Mouse (Mus musculus): ENCODE data around the gene Ucn2.

The Ucn2 gene

DNA sequence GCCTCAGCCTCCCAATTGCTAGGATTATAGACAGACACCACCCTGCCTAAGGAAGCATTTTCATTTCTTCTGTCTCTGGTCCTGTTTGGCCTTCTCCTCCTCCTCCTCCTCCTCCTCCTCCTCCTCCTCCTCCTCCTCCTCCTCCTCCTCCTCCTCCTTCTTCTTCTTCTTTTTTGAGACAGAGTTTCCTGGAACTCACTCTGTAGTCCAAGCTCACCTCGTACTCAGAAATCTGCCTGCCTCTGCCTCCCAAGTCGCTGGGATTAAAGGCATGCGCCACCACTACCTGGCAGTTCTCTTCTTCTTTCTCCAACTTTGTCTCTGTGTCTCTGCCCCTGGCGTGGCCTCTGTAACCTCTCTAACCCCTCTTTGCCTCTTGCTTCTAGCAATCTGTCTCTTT is at the start of gene Ucn2:
Gene Ucn2 (plus strand): TSS at position 301 of the 400 bp plus-strand sequence.
- TF ChIP-seq GATA4 (IDR thresholded peaks at IDR 0.05; ENCODE audit: insufficient replicate concordance, low read length), result no peak

DNA sequence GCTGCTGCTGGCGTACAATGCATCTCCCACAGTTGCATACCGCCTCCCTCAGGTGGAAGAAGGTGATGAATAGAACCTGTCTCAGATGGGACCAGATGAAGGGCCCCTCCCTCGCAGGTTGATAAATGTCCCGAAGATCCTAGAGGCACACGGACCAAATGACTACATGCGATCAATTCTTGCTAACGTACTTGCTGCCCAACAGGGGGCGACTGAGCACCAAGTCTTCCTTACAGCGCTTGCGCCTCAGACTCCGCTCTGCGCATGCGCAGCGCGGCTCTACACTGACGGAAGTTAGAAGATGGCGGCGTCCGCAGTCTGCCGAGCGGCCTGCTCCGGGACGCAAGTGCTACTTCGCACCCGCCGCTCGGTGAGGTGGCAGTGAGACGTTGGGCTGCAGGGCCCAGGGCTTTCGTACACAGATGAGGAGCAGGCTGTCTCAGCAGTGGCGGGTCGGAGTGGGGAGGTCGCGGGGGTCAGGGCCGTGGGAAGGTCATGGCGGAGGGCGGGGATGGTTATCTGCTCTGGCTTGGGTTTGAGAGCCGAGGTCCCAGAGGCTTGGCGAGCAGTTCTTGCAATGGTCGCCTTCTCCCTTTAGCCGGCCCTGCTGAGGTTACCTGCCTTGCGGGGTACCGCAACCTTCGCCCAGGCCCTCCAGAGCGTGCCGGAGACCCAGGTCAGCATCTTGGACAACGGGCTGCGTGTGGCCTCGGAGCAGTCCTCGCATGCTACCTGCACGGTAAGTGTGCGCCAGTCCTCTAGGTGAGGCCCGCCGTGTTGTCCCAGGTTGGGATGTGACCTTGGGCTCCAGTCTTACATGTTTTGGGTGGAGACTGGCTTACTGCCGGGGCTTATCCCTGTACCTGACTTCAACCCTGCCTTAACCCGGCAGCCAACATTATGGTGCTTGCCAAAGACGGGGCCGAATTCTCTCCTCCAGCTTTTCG is 49.1 kb upstream of the Ucn2 start, which contains the start of gene Uqcrc1:
Gene Uqcrc1 (plus strand): TSS at position 216 of the 947 bp plus-strand sequence.
- TF ChIP-seq GATA4 (IDR thresholded peaks at IDR 0.05; ENCODE audit: insufficient replicate concordance, low read length), result peak; percentile 20; the same call in 1 of the 2 replicates

DNA sequence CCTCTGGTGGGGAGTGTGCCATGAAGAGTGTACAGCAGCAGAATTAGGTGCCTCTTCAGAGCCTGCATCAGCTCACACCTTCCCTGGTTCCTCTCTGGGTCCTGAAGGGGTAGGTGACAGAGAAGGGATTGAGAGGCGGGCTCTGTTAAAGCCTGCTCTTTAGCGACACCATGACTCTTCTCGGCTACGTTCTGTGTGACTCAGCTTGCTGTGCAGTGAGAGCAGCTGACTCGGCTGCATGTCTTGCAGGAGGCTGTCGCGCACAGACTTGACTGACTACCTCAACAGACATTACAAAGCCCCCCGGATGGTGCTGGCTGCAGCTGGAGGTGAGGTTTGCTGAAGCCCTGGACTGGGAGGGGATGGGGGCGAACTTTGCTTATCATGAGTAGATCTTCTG is 40.7 kb upstream of the Ucn2 start:
- TF ChIP-seq GATA4 (IDR thresholded peaks at IDR 0.05; ENCODE audit: insufficient replicate concordance, low read length), result no peak

DNA sequence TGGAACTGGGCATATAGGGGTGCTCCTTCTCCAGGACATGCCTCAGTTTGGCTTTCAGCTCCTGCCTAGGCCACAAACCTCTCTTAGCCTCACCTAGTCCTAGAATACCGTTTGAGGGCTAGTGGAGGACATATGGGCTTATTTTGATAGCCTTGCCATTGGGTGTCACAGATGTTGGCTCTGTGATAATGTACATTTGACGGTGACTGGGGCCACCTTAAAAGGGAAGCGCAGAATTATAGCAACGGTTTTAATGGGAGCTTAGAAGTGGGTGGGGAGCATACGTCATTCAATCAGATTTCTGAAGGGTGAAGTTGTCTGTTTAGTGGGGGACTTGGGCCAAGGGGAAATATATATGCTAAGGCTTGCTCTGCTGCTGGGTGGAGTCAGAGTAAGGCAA is 40.2 kb upstream of the Ucn2 start:
- TF ChIP-seq GATA4 (IDR thresholded peaks at IDR 0.05; ENCODE audit: insufficient replicate concordance, low read length), result no peak

DNA sequence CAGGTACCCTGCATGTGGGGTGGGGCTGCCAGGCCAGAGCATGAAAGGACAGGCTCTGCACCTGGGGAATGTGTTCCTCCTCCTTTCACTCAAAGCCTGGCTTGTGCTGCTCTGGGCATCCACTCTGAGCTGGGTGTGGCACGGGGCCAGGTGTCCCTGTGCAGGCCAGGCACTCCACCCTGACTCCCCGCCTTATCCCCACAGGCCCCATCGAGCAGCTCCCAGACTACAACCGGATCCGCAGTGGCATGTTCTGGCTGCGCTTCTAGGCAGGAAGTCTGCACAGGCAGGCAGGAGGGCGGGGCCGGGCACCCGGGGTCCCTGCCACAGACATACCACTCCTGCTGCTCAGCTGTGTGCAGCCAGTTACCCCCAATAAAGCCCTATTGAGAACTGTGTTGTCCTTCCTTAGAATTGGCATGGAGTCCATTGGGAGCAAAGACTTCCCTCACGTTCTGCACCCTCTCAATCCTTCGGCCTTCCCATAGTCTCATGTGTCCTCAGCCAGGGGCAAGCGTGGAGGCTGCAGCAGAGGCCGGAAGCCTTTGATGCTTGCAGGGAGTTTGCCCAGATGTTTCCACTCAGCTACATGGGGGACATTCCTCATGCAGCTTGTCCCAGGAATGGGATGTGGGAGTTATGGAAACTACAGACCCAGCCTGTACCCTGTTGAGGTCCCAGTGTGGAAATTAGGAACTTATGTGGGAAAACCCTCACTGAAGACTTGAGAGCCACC is 36.4 kb upstream of the Ucn2 start:
- no peak for TF ChIP-seq GATA4 (IDR thresholded peaks at IDR 0.05; ENCODE audit: insufficient replicate concordance, low read length)

DNA sequence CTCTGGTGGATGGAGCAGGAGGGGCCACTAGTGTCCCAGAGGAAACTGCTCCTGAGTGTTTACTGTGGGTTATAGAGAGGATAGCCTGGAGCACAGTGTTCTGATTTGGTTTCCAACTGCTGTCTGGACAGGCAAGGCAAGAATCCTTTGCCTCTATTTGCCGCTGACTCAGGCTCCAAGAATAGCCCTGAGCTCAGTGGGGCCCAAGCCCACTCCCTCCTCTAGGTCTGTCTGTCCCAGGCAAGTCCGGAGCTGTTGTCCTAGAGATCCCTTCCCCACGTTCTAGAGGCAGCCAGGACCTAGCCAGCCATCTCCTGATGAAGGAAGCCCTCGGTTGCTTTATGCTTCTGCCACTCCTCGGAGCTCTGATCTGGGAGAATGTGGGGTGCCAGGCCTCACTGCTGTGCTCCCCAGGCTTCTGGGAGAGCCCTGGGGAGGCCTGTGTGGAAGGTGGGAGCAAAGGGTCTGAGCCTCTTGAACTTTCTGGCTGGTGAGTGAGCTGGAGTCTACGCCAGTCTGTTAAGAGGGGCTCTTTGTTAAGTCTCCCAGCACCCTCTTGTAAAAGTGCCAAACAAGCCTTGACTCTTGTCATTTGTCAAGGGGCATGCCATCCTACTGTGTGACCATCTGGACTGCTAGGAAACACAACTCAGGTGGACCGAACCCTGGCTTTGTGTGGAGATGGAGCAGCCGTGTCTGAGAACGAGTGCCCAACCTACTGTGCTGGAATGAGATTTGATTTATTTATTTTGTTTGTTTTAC is 35.7 kb upstream of the Ucn2 start:
- no peak for TF ChIP-seq GATA4 (IDR thresholded peaks at IDR 0.05; ENCODE audit: insufficient replicate concordance, low read length)

DNA sequence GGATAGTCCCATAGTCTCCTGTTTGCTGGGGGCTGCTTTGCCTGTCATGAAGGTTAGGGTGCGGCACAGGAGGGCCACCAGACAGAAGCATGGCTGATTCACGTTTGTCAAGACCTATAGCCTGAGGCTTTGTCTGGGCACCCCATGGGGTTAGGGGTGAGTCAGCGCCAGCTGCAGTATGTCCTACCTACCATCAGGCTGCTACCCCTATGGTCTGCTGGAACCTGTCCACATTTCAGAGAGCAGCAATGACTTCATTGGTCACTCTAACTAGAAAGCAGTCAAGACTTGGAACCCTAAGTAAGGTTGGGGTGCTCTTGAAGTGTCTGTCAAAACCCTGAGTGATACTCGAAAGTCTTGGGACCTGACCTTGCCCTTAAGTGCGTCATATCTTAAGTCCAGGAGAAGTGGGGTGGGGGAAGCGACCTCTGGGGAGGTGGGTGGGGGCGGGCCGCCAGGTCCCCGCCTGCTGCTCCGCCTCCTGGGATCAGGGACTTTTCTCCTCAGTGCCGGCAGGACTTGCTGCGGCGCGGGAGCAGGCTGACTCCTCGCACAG is 32.7 kb upstream of the Ucn2 start, which contains the start of gene Col7a1:
Gene Col7a1 (plus strand): TSS at position 506 of the 556 bp plus-strand sequence.
- TF ChIP-seq GATA4 (IDR thresholded peaks at IDR 0.05; ENCODE audit: insufficient replicate concordance, low read length), result no peak

DNA sequence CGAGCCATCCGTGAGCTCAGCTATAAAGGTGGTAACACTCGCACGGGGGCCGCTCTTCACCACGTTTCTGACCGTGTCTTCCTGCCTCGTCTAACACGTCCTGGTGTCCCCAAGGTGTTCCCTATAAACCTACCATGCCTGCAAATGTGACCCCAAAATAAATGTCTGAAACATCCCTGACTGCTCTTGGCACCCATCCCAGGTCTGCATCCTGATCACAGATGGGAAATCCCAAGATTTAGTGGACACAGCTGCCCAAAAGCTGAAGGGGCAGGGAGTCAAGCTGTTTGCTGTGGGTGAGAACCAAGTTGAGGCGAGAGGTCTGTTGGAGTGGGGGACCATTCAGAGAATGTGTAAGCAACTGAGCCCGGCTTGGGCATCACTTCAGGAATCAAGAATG is 30.6 kb upstream of the Ucn2 start:
- TF ChIP-seq GATA4 (IDR thresholded peaks at IDR 0.05; ENCODE audit: insufficient replicate concordance, low read length), result no peak

DNA sequence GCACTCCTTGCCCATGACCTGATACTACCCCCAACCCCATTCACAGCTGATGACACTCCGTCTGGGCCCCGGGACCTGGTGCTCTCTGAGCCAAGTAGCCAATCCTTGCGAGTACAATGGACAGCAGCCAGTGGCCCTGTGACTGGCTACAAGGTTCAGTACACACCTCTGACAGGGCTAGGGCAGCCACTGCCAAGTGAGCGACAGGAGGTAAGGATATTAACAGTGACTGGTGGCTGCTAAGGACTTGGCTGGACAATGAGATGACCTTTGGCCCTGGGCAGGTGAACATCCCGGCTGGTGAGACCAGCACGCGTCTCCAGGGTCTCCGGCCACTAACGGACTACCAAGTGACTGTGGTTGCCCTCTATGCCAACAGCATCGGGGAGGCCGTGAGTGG is 30.0 kb upstream of the Ucn2 start:
- TF ChIP-seq GATA4 (IDR thresholded peaks at IDR 0.05; ENCODE audit: insufficient replicate concordance, low read length), result no peak

DNA sequence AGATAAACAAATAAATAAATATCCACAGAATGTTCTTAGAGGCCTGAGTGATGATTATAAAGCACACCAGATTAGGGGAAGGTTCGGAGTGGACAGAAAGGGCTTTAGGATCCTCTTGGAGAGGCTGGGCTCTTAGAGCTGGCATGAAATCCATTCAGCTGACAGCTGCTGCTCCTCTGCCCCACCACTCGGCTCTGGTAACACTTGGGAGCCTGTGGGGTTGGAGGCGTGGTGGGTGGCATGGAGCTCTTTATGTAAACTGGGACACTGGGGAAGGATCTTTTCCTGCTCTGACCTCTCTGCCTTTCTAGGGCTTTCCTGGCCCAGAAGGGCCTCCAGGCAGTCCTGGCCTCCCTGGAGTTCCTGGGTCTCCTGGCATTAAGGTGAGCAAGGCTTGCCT is 22.2 kb upstream of the Ucn2 start:
- TF ChIP-seq GATA4 (IDR thresholded peaks at IDR 0.05; ENCODE audit: insufficient replicate concordance, low read length), result no peak

DNA sequence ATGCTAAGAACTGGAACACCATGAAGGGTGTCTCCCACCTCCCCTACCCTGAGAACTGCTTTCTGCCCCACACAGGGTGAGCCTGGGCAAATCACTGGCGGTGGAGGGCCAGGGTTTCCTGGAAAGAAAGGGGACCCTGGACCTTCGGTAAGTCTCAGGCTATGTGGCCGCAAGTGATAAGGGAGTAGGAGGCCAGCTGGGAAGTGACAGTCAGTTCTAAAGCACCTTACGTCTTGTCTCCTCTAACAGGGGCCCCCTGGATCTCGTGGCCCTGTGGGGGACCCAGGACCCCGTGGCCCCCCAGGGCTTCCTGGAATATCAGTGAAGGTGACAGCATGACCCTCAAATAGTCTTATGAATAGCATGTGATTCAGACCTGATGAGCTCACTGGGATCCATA is 21.5 kb upstream of the Ucn2 start:
- TF ChIP-seq GATA4 (IDR thresholded peaks at IDR 0.05; ENCODE audit: insufficient replicate concordance, low read length), result no peak

DNA sequence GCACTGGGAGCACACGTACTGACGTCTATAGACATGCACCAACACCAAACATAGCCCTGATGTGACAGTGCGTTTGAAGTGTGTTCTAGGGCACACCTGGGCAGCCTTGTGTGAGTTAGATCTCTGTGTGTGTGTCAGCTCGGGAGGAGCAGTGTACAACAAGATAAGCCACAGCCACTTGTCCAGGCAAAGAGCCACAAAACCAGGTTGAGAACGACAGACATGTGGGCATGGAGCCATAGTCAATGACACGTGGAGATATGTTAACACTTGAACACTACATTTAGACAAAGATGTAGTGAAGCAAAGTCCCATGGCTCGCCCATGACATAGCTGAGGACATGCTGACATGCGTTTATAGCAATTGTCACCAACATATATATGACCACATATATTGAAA is 15.2 kb upstream of the Ucn2 start:
- TF ChIP-seq GATA4 (IDR thresholded peaks at IDR 0.05; ENCODE audit: insufficient replicate concordance, low read length), result no peak

DNA sequence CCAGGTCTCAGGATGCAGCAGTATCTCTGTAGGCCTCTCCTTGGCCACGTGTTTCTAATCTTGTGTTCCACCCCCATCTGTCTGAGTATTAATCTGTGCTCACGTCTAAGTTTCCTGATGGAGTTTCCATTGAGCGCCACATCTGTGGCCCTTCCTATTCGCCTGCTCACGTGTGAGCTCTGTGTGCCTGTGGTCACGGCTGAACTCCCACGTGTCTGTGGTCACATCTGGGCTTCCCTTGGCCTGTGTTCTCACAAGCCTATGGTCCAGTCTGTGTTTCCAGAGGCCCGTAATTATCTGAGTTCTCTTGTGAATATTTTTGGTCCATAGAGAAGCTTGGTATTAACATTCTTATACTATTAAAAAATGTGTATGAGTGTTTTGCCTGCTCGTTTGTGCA is 9.3 kb upstream of the Ucn2 start:
- no peak for TF ChIP-seq GATA4 (IDR thresholded peaks at IDR 0.05; ENCODE audit: insufficient replicate concordance, low read length)

DNA sequence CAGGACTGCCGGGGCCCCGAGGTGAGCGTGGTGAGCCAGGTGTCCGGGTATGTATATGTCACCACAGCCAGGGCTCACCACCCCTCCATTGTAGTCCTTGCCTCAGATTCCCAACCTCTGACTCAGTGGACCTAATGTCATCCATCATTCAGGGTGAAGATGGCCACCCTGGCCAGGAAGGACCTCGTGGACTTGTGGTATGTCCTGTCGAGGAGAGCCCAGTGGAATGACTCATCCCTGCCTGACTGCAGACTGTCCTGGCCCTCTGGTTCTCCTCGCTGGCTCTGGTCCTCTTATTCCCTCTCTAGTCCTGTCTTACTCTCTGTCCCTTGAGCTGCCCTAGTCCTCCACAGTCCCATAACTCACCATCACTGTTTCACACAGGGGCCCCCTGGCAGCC is 7.8 kb upstream of the Ucn2 start:
- no peak for TF ChIP-seq GATA4 (IDR thresholded peaks at IDR 0.05; ENCODE audit: insufficient replicate concordance, low read length)

DNA sequence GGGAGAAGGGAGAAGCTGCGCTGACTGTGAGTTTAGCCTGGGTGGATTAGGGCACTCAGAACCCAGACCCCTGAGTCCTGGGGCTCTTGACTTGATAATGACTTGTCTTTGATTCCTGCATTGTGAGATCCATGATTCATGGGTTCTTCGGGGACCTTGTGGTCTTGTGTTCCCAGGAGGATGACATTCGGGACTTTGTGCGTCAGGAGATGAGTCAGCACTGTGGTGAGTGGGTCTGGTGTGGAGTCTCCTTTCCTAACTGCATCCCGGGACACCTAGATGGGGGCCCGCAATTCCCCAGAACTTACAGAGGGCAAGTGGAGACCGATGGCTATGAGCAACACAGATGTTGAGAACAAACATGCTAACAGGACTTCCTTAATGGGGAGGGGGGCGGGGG is 3.3 kb upstream of the Ucn2 start:
- no peak for TF ChIP-seq GATA4 (IDR thresholded peaks at IDR 0.05; ENCODE audit: insufficient replicate concordance, low read length)

Data from liver, adult (tissue).